Mouse (Mus musculus) mouse trophoblast stem cell (cell line): ENCODE results near the gene Ak4.
"Not testable (repeated sequence)": the region's sequence is repeated elsewhere in the genome, so short reads cannot be mapped to it uniquely, and the experiment has no call there.

ENCODE experiments used
- in situ Hi-C, 2 experiments: fragments of 300-500 bp; cut with MseI, MboI; formaldehyde crosslinking; loops; 2 replicates in 1 of 2; 3 replicates in 1 of 2; pipeline ENCODE4 v1.15.1; 2025

Gene Ak4

DNA sequence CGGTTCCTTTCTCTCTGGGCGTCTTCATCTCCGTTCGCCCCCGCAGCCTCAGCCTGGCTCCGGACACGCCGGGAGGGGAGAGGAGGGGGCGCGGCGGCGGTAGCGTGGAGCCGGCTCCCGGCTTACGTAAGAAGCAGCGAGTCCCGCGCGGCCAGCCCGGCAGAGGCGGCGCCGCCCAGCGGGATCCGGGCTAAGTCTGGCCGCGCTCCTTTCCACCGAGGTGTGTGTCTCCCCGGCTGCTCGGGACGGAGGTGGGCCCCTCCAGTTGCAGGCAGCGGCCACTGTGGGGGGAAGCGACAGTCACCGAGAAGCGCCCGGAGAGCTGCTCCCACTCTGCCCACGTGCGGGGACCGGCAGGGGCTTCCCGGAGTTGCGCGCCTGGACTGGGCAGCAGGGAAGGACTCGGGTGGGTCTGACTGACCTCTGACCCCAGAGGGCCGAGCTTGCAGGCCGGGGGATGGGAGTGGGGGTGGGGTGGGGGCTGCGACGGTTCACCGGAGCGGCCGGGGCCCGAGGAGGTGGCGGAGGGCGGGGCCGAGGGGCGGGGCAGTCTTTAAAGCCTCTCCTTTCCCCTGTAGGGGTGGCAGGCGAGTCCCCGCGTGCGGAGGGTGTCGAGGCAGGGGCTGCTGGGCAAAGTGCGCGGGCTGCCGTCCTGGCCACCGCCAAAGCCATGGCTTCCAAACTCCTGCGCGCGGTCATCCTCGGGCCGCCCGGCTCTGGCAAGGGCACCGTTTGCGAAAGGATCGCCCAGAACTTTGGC is at the start of gene Ak4:
TSS of gene Ak4 (plus strand) at position 127 of the 760 bp plus-strand sequence.
- in situ Hi-C loops = no loop called here

GRCm38 (mm10) chr4:101369738-101370275 is 49.3 kb upstream of the Ak4 start:
- in situ Hi-C loops = no loop called here

- in situ Hi-C loops = no loop called here
These were observed 46.8 kb upstream of the Ak4 start for GRCm38 (mm10) chr4:101372283-101372682.

- in situ Hi-C loops = no loop called here
These were observed 46.3 kb upstream of the Ak4 start for GRCm38 (mm10) chr4:101372751-101373150.

DNA sequence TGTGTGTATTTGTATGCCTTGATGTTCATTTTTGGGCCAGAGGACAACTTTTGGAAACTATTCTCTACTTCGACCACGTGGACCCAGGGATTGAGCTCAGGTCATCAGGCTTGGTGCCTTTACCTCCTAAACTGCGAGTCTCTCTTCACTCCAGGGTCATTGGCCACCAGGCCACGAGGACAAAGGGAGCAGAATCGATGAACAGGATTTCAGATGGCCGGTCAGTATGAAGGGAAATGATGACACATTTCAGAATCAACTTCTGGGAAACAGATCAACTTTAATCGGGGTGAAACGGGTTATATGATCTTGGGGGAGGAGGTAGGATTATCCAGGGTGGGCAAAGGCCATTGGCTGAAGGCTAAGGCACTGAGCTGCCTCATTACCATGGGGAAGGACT is 45.0 kb upstream of the Ak4 start:
- in situ Hi-C loops = no loop called here

- in situ Hi-C loops = no loop called here
These were observed 42.2 kb upstream of the Ak4 start for GRCm38 (mm10) chr4:101376835-101377234.

GRCm38 (mm10) chr4:101378241-101378640 is 40.8 kb upstream of the Ak4 start:
- in situ Hi-C loops = no loop called here

DNA sequence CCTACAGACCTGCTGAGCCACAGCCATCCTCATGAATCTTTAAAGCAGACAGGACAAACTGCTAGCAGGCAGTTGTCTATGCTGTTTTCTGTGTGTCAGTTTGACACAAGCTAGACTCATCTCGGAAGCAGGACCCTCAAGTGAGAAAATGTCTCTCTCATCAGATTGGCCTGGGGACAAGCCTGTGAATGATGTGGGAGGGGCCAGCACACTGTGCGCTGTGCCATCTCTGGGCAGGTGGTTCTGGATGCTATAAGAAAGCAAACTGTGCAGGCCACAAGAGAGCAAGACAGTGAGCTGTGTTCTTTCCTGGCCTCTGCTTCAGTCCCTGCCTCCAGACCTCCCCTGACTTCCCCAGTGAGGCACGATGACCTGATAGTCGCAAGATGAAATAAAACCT is 40.3 kb upstream of the Ak4 start:
- in situ Hi-C loops = no loop called here

DNA sequence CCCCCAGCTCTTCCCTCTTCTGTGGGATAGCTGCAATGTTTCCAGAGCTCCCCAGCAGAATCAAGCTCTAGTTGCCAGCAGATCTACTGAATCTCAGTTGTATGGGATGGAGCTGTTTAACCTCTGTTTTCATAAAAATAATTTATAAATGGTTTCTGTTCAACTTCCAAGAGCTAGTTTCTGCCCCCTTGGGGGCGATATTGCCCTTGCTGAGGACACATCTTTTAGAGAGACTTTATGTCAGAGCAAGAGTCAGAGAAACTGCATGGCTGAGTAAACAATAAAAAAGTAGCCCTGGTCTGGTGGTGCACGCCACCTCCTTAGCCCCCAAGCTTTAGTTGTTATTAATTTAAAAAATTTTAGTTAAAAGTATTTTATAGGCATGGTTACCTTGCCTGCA is 34.1 kb upstream of the Ak4 start:
- in situ Hi-C loops = no loop called here

DNA sequence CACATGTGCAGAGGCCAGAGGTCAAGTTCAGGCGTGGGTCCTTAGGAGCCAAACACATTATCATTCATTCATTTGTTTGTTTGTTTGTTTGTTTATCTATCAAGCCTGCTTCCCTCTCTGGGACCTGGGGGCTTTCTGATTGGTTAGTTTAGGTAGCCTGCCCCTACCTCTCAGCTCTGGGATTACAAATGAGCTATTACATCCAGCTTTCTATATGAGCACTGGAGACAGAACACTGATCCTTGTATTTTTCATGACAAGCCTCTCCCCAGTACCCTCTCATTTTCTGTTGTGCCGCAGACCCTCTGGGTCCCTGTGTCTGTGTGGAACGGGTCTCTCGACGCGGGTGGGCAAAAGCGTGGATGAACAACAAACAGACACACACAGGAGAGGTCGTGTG is 30.8 kb upstream of the Ak4 start:
- in situ Hi-C loops = no loop called here

GRCm38 (mm10) chr4:101388656-101389055 is 30.4 kb upstream of the Ak4 start:
- in situ Hi-C loops = not testable (repeated sequence)

GRCm38 (mm10) chr4:101392229-101392628 is 26.8 kb upstream of the Ak4 start:
- in situ Hi-C loops = loop anchor here in 1 of 2 experiments (5.0 kb wide), 1 partner anchor 65 kb away; no protein-coding TSS in a partner anchor

DNA sequence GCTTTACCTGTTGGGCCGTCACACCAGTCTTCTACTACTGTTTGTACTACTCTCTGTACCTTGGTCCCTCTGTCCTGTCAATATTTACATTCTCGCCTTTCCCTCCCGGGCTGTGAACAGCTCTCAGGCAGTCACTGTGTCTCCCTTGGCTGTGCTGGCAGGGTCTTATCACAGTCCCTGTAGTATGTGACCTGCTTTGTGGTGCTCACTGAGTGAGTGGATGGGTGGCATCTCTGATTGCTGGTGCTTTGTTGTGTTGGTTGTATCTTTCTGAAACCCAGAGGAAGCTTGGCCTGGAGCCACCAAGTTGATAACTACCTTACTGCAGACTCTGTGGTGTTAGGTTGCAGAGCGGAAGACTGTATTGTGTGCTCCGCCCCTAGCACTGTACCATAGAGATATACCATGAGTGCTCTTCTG is 25.8 kb upstream of the Ak4 start:
- in situ Hi-C loops = loop anchor here in 1 of 2 experiments (5.0 kb wide), 1 partner anchor 64 kb away; no protein-coding TSS in a partner anchor

DNA sequence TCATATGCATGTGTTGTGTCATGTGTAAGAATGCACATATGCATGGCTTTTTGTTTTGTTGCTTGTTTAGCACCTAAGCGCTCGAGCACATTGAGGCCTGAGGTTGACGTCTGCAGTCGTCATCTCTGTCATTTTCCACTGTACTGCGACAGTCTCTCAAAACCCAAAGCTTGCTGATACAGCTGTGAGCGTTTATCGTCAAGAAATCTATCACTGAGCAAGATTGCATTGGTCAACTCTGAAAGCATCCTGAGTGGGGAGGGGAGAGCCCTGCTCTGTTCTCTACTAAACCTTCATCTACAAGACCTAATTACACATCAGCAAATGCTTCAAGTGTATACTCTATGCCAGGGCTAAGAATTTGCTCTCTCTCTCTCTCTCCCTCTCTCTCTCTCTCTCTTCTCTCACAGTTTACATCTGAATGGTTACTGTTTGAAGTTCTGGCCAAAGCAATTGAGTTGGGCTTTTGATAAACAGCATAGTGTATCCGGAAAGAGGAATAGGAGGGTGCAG is 24.0 kb upstream of the Ak4 start:
- in situ Hi-C loops = no loop called here

DNA sequence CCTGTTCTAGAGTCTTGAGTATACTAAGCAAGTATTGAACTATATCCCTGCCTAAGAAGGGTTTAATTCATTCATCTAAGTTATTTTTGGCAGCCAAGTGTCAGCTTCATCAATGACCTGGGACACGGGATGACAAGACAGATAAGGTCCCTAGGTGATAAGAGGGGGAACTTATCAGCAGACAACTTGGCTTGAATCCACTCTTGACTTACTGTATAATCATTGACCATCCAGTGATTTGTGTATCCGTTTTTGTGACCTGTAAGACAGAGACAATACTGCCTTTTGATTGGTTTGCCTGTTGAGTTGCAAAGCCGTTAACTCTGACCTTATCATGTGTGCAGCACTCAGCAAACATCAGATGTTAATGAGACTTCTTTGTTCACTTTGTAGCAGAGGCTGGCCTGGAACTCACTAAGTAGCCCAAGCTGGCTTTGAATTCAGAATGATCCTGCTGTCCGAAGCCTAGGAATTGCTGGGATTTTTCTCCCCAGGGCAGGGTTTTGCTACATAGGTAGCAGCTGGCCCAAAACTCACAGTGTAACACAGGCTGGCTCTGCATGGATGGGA is 19.0 kb upstream of the Ak4 start:
- in situ Hi-C loops = no loop called here

DNA sequence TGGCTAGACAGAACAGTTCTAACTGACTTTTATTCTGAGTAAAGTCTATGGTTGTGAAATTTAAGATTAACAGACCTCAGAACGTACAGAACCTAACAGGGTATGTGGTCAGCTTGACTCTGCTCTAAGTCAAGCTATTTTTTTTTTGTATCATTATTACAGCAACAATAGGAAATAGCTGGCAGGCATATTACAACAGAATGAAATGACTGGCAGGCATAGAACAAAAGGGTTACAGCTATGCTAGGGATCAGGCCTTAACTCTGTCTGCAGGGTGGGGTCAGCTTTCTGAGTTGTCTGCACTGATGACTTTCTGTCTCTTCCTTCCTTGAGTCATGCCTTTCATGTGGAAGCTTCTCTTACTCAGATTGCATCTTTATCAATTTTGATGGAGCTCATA is 17.1 kb upstream of the Ak4 start:
- in situ Hi-C loops = no loop called here

DNA sequence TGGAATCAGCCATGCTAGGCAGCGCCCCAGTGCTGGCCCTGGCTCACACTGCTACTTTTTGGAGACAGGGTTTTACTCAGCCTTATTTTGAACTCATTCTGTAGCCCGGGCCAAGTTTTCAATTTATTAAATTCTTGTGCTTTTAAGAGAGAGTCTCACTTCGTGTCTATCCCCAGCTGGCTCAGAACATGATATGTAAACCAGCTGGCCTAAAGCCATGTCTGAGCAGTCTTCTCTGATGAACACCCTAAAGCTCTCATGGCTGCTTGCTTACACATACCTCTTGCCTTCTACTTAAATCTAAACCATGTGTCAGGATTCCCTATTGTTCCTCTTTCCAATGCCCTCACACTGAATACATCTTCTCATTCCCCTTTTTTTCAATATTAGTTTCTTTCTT is 14.2 kb upstream of the Ak4 start:
- in situ Hi-C loops = no loop called here

DNA sequence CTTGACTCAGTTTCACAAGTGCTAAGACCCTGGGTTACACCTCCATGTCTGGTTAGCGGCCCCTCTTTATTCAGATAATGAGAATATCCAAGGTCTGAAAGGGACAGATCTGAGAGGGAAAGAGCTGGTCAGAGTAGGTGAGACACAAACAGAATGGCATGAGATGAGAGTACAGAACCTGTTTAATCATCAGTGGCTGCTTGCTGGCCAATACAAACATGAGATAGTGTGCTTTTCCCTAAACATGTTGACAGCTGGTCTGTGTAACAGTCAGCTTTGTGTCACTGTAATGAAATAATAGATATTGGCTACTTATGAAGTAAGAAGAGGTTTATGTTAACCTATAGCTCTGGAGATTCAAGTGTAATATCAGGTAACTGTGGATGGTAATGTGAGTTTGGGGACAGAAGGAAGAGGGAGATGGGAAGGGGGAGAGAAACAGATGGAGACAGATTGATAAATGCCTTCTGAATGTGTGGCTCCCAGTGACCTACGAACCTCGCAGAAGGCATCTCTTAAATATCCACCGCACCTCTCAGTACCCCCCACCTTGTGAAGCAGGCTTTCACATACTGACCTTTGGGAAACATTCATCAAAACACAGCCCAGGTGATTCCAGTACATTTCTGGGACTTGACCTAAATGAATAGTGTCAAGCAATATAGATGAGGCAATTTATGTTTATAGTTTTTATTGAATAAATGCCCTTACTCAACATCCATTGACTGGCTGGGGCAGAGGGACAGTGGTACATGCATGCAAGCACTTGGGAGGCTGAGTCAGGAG is 12.5 kb upstream of the Ak4 start:
- in situ Hi-C loops = no loop called here

GRCm38 (mm10) chr4:101416966-101417365 is 2.1 kb upstream of the Ak4 start:
- in situ Hi-C loops = no loop called here

- in situ Hi-C loops = no loop called here
These were observed 1.1 kb downstream of the Ak4 start for GRCm38 (mm10) chr4:101419911-101420880.

- in situ Hi-C loops = no loop called here
These were observed 3.9 kb downstream of the Ak4 start for GRCm38 (mm10) chr4:101422996-101423395.
